Mouse (Mus musculus) E14TG2a.4 (cell line): ENCODE data around the gene Ppp2r2d.

Source experiments
- H3K27me3 ChIP-seq: 2 replicates; pipeline ENCODE4 v1.6.1; 2014; ENCODE audit warnings: low read length, control low read depth; ENCODE audit not compliant: insufficient read depth
- H3K36me3 ChIP-seq: 2 replicates; pipeline ENCODE4 v1.6.1; 2014; ENCODE audit warnings: low read length, control low read depth; ENCODE audit not compliant: insufficient read depth
- H3K4me1 ChIP-seq: replicated peaks from 2 replicates; pipeline ENCODE4 v1.6.1; 2014; ENCODE audit warnings: low read depth, low read length, control low read depth
- H3K4me3 ChIP-seq: replicated peaks from 2 replicates; pipeline ENCODE4 v1.5.1; 2014; ENCODE audit warnings: mild to moderate bottlenecking, low read length
- H3K9me3 ChIP-seq: 2 replicates; pipeline ENCODE4 v1.6.1; 2014; ENCODE audit warnings: low read length, control low read depth
- CTCF ChIP-seq: conservative IDR thresholded peaks from 2 replicates; pipeline ENCODE4 v1.5.1; 2014; ENCODE audit warnings: low read length
- NANOG ChIP-seq: IDR thresholded peaks from 2 replicates; pipeline ENCODE4 v1.6.1; 2014; ENCODE audit warnings: borderline replicate concordance, low read length, mixed read lengths
- POU5F1 ChIP-seq: IDR thresholded peaks from 2 replicates; pipeline ENCODE4 v1.6.1; 2014; ENCODE audit warnings: low read length, borderline replicate concordance

Gene Ppp2r2d

DNA sequence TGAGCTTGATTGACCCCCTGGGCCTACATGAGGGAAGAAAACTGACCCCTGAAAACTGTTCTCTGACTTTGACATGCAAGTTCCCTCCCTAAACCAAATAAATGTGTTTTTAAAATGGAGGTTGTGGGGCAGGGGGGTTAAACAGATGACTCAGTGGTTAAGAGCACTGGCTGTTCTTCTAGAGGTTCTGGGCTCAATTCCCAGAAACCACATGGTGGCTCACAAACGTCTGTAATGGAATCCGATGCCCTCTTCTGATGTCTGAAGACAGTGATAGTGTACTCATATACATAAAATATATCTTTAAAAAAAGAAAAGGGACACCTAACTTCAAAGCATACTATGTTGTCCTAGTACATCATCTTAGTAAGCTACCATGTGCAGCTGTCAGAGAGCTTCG, 29.2 kb downstream of the Ppp2r2d start:
- Histone ChIP-seq H3K27me3 (no peaks in the 10 kb centered on the region), H3K4me3 (no peak overlapping the region), H3K4me1 (peaks cover 75% of the 10 kb centered on the region), H3K9me3 (no peaks in the 10 kb centered on the region), H3K36me3 (peaks cover 100% of the 10 kb centered on the region)
- no peak for TF ChIP-seq POU5F1
- no peak for TF ChIP-seq CTCF
- TF ChIP-seq NANOG = no peak

DNA sequence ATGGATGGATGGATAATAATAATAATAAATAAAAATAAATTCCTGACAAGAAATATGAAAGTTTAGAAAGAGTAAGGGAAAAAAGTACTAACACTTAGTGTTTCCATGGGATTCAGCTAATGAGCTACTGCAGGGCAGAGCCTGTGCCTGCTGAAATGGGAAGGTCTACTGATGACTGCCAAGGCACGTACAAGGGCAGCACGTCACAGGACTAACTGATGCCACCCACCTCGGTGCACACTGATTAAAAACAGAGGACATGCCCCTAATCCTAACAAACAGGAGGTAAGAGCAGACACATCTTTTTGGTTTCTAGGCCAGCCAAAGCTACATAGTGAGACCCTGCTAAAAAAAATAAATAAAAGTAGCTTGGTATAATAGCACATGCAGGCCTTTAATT, 37.8 kb downstream of the Ppp2r2d start:
- peaks cover 50% of the 10 kb centered on the region for H3K4me1 ChIP-seq
- H3K36me3 ChIP-seq = peaks cover 93% of the 10 kb centered on the region
- H3K27me3 ChIP-seq = no peaks in the 10 kb centered on the region
- H3K9me3 ChIP-seq = no peaks in the 10 kb centered on the region
- TF ChIP-seq CTCF (no peak), NANOG (no peak), POU5F1 (no peak)
- H3K4me3 ChIP-seq = no peak overlapping the region

GRCm38 (mm10) chr7:138885365-138886289, 39.7 kb downstream of the Ppp2r2d start:
- peaks cover 82% of the 10 kb centered on the region for H3K36me3 ChIP-seq
- peaks cover 32% of the 10 kb centered on the region for H3K4me1 ChIP-seq
- TF ChIP-seq POU5F1 = no peak
- H3K27me3 ChIP-seq = no peaks in the 10 kb centered on the region
- H3K9me3 ChIP-seq = no peaks in the 10 kb centered on the region
- no peak overlapping the region for H3K4me3 ChIP-seq

- Histone ChIP-seq H3K36me3 (peaks cover 99% of the 10 kb centered on the region), H3K27me3 (no peaks in the 10 kb centered on the region), H3K9me3 (no peaks in the 10 kb centered on the region), H3K4me3 (no peak overlapping the region), H3K4me1 (peaks cover 58% of the 10 kb centered on the region)
- TF ChIP-seq POU5F1 (no peak), NANOG (no peak), CTCF (no peak)
These were observed 52.2 kb downstream of the Ppp2r2d start for GRCm38 (mm10) chr7:138898122-138898521.

DNA sequence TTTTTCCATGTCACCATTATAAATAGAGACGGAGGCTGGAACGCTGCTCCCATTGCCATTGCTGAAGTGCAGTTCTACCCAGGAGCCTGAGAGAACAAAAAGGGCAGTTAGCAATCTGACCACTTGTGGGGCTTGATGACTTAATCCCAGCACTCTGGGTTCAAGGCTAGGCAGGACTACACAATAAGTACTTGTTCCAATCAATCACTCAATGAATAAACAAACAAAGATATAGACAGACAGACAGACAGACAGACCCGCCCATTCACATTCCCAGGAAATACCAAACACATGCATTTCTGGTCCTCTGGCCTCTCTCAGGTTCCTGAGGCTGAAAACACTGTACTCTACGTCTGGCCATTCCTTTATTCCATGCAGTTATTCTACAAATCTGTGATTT, 52.9 kb downstream of the Ppp2r2d start:
- peaks cover 64% of the 10 kb centered on the region for H3K4me1 ChIP-seq
- peaks cover 98% of the 10 kb centered on the region for H3K36me3 ChIP-seq
- TF ChIP-seq POU5F1 (no peak), CTCF (no peak), NANOG (no peak)

GRCm38 (mm10) chr7:138903886-138904435, 58.1 kb downstream of the Ppp2r2d start:
- peaks cover 79% of the 10 kb centered on the region for H3K36me3 ChIP-seq
- no peak for TF ChIP-seq NANOG
- TF ChIP-seq POU5F1 = no peak
- no peak for TF ChIP-seq CTCF
- no peaks in the 10 kb centered on the region for H3K27me3 ChIP-seq
- H3K4me1 ChIP-seq = peaks cover 91% of the 10 kb centered on the region
- no peaks in the 10 kb centered on the region for H3K9me3 ChIP-seq
- H3K4me3 ChIP-seq = no peak overlapping the region

More for the DNA sequence above, 52.9 kb downstream of the Ppp2r2d start:
- Histone ChIP-seq H3K9me3 (no peaks in the 10 kb centered on the region), H3K4me3 (no peak overlapping the region), H3K27me3 (no peaks in the 10 kb centered on the region)

DNA sequence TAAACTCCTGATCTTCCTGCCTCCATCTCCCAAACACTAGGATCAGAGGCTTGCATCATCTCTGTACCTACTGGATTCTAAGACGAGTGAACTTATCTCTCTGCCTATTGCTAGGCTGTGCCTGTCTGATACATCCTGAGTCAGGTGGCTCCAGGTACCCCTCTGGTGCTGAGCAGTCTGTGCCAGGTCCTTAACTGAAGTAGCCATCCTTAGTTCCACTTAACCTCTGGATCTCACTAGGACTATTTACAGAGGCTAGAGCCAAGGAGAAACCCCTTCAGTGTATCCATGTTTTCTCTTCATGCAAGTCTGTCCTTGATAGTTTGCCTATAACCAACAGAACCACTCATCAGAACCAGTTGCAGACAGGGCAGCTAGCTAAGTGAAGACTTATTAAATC, 60.6 kb downstream of the Ppp2r2d start:
- Histone ChIP-seq H3K4me3 (peak overlapping the region; percentile 95), H3K4me1 (peaks cover 83% of the 10 kb centered on the region), H3K36me3 (peaks cover 55% of the 10 kb centered on the region), H3K27me3 (no peaks in the 10 kb centered on the region), H3K9me3 (no peaks in the 10 kb centered on the region)
- TF ChIP-seq POU5F1 (no peak), CTCF (no peak), NANOG (no peak)

DNA sequence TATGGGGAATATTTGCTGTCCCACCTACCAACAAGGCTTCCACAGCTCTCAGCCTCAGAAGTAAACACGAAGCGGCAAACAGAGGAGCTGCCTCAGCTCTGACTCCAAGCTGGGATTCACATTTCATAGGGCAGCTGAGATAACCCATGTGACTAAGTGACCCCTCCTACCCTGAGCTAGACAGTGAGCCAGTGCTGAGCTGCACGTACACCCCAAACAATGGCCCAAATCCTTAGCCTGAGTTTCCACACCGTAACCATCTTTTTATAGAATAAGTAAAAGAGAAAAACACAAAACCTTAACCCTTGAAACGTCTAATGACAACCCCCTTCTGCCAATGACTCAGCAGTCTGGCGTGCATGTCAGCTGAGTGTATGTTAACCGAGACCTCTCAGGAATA, 61.2 kb downstream of the Ppp2r2d start:
- TF ChIP-seq POU5F1 = no peak
- H3K27me3 ChIP-seq = no peaks in the 10 kb centered on the region
- peaks cover 49% of the 10 kb centered on the region for H3K36me3 ChIP-seq
- H3K9me3 ChIP-seq = no peaks in the 10 kb centered on the region
- H3K4me1 ChIP-seq = peaks cover 83% of the 10 kb centered on the region
- peak overlapping the region; percentile 95 for H3K4me3 ChIP-seq

GRCm38 (mm10) chr7:138907976-138908375, 62.1 kb downstream of the Ppp2r2d start:
- TF ChIP-seq CTCF (no peak), POU5F1 (no peak)
- Histone ChIP-seq H3K4me1 (peaks cover 74% of the 10 kb centered on the region), H3K4me3 (peak overlapping the region; percentile 95)

More at GRCm38 (mm10) chr7:138907976-138908375, 62.1 kb downstream of the Ppp2r2d start:
- H3K36me3 ChIP-seq = peaks cover 40% of the 10 kb centered on the region
- no peaks in the 10 kb centered on the region for H3K27me3 ChIP-seq
- no peaks in the 10 kb centered on the region for H3K9me3 ChIP-seq
